Mouse (Mus musculus) brain, embryonic 14.5 days (tissue): ENCODE results near the gene Lats1.

Experiments used
- CTCF ChIP-seq: fragments of 200-500 bp; IDR thresholded peaks from 2 replicates; pipeline ENCODE4 v1.5.1; 2012; ENCODE audit warnings: inconsistent platforms, mild to moderate bottlenecking, moderate library complexity, borderline replicate concordance; ENCODE audit not compliant: insufficient read depth, insufficient read length; ENCODE audit errors: extremely low read depth
- POLR2A ChIP-seq: fragments of 200-500 bp; IDR thresholded peaks from 2 replicates; pipeline ENCODE4 v1.6.1; 2012; ENCODE audit warnings: mild to moderate bottlenecking, inconsistent platforms, borderline replicate concordance; ENCODE audit not compliant: poor library complexity, insufficient read depth, insufficient read length, severe bottlenecking; ENCODE audit errors: extremely low read depth

GRCm38 (mm10) chr10:7649059-7649458 is 32.0 kb upstream of the Lats1 start:
- TF ChIP-seq POLR2A (no peak), CTCF (no peak)
